Mouse (Mus musculus) mouse embryonic stem cell (cell line): ENCODE results near the gene OR5BS1P.

Source experiments
- in situ Hi-C, 2 experiments: fragments of 300-500 bp; cut with MboI; formaldehyde crosslinking; loops; 1 replicate in 1 of 2; 3 replicates in 1 of 2; pipeline ENCODE4 v1.14.3; 2019 to 2020; ENCODE audit warnings: low sequenced_read_pairs in 2 of 2, low pct_unique_long_range_greater_than_20kb in 1 of 2, mixed read lengths in 1 of 2; ENCODE audit not compliant: unreplicated experiment in 1 of 2

OR5BS1P gene

GRCm38 (mm10) chr15:98528066-98528563, 58.4 kb downstream of the OR5BS1P start:
- in situ Hi-C loops: no loop called here
